Mouse (Mus musculus) yolk sac, embryonic 10.5 days (tissue): ENCODE measurements around the gene 4931414P19Rik.

ENCODE experiments used
- DNase-seq: peaks from one replicate; pipeline ENCODE4 v3.0.0-alpha.2; 2017; ENCODE audit warnings: low spot score

4931414P19Rik gene

DNA sequence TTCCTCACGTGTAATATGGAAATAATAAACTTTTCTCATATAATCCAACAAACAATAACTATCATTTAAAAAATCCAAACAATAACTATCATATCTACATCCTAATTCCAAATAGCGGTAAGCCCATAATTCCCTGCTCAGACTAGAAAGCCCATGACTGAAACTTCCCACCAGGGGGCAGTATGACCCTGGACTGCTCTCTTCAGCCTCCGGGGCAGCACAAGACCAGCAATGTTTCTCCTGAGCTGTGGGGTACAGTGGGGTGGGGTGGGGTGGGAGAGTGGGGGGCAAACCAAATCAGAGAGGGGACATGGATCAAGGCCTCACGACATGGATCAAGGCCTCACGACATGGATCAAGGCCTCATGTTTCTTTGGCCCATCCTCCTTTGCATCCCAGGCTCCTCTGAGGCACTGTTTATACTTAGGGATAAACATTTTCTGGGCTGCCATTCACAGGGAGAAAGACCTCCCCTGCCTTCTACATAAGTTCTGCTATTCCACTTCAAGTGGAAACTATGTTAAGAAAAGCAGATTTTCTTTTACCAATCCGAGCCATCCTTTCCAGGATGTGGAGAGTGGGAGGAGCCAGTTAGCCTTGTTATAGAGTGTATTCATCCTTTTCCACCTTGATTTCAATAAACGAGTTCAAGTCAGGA is 22.0 kb downstream of the 4931414P19Rik start:
- DNase-seq: peak; percentile 65

DNA sequence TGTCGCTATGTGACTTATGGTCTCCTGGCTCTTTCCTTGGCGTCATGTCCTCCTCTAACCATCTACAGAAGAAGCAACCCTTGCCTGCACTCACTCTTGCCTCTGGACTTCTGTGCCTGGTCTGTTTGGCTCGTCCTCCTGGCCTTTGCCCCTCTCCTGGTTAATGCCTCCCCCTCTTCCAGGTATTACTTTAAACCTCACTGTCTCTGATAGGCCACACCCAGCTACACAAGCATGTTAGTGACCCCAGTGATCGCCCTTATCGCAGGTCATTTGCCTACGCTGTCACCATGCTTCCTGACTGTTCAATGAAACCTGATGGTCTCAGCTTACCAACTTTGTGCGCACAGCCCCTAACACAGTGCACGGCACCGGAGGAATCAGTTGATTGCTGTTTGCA is 23.3 kb downstream of the 4931414P19Rik start:
- DNase-seq: peak; percentile 86

DNA sequence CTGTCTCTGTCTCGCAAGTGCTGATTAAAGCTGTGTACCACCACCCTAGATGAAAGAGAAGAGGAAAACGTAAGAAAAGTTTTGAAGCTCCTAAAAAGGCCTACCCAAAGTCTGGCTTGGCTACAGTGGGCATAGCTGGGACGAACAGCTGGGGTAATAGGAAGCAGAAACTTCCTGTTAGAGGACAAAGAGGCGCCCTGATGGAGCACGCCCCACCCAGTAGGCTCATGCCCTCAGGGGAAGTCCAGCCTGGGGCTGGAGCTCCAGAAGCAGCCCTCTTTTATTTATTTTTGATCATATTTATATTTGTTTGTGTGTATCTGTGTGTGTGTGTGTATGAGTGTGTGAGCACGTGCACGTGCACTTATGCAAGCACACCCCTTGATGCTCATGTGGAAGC is 26.2 kb downstream of the 4931414P19Rik start:
- DNase-seq: no peak

DNA sequence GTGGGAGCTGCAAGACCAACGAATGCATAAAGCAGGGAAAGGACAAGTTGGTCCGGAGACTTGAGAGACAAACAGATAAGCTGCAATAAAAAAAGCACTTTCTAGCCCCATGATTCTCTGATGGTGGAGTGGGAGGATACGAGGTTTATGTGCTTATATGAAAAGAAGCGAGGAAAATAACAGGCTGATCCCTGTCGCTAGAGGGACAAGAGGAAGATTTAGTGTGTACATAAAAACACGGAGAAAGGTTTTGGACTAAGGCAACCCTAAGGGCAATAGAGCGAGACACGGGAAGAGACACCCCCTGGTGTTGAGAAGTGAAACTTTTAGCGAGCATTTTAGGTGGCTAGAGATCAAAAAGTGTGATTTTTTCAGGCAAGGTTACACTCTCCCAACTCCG is 27.7 kb downstream of the 4931414P19Rik start:
- DNase-seq: no peak

DNA sequence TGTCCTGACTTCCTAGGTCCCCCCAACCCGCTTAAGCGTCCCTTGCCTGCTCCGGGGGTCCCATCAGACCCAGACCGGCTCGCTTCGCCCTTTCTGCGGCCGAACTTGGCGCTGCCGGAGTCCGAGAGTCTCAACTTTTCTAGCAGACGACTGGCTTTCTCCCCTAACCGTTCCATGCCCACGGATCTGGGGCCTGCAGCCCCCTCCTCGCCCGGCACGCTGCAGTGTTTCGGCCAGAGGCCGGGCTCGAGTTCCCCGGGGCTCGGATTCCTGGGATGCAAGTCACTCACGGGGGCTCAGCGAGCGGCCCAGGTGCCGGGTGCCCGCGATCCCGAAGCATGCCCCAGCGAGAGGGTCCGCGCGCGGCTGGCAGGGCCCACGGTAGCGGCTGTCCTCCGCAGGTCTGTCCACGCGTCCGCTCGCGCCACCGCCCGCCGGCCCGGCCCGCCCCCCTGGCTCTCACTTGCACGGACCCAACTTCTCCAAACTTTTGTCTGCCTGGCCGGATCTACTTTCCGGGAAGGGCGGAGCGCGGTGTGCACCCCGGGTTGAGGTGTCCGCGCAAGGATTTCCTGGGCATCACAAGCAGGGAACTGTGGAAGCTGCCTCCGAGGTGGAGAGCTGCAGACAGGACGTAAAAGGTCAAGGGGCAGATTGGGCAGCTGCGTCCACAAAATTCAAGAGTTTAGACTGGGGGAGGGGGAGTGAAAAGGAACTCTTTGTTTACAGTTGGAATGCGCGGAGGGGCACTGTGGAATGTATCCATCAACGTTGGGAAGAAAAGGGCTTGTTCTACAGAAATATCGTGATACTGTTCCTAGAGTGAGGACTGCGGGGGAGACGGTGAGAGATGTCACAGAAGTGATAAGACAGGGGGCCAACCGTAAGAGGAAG is 28.5 kb downstream of the 4931414P19Rik start, which contains the start of gene Ajuba:
Gene Ajuba, minus strand, starts transcription at position 470 of the 894 bp plus-strand sequence.
- DNase-seq: peak; percentile 98

DNA sequence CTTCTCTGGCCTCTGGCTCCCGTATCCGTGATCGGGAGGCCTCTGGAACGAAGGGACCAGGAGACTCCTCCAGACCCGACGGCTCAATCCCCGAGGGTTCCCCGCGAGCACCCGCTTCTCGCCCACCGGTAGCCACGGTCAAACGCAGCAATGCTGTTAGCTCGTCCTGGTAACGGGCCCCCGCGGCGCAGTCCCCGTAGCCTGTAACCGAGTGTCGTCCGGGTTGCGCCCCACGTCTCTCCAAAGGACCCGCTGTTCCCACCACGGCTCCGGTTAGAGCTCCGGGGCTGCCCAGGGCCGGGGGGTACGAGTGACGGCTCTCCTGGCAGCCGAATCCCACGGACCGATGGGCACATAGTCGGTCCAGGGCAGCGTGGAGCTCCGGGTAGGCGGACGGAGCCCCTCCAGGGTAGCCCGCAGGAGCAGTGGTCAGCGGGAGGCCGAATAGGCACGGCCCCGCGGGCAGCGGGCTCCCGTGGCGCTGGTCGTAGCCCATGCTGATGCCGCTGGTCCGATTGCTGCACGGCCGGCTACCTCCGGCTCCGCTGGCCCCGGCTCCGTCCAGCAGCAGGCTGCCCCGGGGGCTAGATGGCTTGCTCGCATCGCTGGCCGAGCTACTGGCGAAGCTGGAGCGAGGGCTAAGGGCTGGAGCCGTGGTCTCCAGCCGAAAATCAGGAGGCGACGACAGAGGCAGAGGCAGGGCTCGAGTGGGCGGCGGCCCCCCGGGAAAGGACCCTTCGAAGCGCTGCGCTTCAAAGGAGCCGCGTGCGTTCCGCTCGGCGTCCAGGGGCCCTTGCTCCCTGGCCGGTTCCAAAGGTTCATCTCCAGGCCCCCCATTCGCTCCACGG is 29.3 kb downstream of the 4931414P19Rik start:
- peak; percentile 57 for DNase-seq

DNA sequence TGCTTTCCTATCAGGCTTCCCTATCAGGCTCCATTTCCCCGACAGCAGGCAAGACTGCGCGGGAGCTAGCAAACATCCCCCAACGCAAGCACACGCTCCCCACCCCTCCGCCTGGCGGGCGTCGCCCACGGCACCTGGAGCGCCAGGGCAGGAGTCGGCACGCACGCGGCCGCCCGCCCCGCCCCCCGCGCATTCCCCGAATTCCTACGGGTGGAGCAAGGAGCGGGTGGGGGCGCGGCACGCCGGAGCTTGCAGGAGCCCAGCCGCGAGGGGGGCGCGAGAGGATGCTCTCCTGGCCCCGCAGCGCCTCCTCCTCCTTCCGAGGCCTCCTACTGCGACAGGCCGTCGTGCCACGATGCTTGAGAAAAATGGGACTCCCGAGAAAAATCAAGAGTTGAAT is 30.2 kb downstream of the 4931414P19Rik start:
- peak; percentile 92 for DNase-seq

DNA sequence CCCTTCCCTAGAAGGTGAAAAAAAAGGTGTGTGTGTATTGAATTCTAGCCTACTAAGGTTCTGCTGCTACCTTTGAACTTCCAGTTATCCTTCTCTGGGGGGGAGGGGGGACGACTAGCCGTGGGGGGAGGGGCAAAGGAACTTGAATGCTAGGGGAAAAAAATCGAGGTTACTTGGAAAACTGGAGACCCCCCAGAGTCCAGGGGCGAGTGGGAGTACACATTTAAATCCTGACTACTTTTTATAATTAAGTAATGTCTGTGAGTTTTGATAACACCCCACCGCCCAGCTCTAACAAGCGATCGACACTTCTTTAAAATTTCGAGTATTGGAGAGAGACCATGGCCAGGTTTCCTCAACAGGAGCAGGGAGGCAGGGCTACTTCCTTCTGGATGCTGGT is 30.8 kb downstream of the 4931414P19Rik start:
- DNase-seq: peak; percentile 49

DNA sequence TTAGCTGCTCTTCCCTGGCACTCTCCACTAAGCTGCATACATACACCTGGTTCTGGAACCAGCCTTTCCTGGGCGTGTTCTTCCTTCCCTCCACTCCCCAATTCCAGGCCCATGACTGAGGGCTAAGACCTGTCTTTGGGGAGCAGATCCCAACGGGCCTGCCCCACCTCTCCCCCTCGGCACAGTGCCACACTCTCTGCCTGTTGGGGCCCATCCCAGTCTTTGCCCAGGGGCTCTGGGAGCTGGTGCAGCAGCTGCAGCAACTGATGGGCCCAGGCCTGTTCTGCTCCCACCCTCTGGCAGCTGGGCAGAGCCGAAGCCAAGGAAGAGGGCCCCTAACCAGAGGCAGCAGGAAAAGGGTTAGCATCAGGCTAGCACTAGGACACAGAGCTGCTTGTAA is 31.5 kb downstream of the 4931414P19Rik start:
- DNase-seq: no peak

DNA sequence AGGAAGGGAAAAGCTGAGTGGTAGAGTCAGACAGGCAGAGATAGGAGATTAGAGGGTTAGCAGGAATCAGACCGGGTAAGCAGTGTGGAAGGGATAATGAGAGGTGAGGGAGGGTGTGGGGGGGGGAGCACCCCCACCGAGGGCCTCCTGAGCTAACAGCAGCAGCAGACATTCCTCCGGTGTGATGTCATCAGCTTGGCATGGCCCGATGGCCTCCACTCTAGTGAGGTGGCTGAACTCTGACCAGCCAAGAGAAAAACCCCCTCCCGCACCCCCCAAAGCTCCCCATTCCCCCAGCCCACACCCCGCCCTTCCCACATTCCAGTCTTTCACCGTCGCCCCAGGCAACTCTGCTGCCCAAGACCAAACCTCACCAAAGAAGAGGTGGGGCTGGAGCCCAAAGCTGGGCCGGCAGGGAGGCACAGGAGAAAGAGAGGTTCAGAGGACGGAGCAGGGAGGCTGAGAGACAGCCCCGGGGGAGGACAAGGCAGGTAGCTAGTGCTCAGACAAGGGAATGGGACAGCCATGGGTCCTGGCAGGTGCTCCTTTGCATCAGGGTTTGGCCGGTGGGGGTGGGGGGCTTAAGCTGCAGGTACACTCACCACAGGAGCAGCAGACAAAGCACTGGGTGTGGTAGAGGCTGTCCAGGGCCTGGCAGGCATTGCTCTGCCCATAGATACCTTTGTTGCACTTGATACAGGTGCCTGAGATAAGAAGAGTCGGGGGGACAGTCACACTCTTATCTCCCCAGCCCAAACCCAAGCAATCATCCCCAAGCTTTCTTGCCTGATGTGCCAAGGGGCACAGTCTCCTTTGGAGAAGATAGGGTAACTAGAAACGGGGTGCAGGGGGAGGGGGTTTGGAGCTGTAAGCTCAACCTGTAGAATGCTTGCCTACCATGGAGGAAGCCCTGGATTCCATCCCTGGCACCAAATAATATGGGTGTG is 32.7 kb downstream of the 4931414P19Rik start:
- peak; percentile 89 for DNase-seq

DNA sequence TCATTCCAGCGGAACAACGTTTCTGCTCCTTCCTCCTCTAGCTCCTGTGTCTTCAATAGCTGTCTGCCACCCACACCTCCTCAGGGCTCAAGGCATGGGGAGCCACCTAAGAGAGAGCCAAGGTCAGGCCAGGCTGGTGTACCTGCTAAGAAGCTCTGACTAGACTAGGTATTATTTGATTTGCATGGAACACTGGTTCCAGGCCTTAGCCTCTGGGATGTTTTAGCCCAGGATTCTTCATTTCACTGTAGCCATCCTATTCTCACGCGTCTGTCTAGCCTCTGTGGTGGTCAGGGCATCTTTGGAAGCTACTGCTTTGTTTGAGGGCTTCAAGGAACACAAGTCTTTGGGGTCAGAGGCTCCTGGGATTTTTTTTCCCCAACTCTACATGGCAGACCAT is 33.7 kb downstream of the 4931414P19Rik start:
- no peak for DNase-seq

DNA sequence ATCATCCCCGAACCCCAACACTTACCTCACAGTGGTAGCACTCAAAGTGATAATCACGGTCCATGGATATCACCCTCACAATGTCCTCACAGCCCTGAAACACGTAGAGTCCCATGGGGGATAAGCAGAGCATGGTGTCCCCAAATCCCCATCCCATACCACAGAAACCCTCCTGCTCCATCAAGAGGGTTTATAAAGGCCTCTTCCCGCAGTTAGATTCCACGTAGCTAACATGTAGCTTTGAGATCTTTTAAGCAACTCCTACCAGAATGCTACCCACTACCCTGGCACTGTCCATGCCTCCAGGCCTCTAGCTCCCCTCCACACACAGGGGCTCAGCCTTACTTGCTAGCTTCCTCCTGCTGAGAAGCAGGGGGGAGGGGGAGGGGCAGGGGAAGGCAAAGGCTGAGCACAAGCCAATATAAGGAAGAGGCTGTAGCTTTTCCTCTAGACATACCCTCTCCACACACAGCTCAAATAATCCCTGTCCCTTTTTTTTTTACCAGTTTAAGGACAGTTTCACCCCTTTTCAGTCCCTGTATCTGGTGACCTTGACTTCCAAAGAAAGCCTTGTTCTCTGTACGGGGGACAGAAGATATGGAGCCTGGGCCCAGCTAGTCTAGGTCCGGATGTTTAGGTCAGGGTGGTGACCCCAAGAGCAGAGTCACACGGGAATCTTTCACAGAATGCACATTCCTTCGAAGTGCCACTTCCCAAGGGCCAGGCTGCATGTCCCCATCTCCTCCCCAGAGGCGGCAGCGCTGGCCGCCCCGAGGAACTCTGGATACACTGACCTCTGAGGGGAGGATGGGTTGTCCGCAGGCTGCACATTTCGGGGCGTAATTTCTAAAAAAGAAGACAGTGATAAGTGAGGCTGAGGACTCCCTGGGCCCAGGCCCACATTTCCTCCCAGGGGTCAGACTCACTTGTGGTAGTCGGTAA is 36.1 kb downstream of the 4931414P19Rik start:
- DNase-seq: peak; percentile 36

DNA sequence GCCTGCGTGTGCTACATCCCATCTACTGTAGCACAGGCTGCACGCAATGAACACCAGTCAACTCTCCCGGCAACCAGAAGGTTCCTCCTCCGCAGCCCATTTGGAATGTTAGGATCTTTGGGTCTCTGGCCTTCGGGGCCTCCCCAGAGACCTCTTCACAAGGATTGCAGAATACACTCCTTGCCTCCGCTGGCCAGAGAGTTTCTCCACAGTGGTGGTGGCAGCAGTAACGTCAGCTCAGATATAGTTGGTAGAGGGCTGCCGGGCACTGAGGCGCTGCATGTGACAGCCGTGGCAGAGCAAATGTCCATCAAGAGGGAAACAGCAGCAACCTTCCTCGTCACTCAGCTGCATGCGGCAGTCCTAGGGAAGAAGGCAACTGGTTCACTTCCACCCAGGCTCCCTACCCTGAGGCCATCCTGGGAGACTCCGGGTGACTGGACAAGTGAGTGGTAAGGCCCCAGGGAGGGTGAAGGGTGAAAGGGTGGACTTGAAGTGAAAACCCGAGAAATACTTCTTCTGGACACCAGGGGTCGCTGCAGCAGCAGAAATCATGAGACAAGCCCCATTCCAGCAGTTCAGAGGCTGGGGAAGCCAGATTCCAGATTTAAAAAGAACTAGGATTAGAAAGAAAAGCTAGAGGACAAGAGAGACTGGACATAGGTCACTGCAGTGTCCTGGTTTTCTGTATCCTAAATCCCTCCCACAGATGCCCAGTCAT is 36.9 kb downstream of the 4931414P19Rik start:
- DNase-seq: peak; percentile 70

DNA sequence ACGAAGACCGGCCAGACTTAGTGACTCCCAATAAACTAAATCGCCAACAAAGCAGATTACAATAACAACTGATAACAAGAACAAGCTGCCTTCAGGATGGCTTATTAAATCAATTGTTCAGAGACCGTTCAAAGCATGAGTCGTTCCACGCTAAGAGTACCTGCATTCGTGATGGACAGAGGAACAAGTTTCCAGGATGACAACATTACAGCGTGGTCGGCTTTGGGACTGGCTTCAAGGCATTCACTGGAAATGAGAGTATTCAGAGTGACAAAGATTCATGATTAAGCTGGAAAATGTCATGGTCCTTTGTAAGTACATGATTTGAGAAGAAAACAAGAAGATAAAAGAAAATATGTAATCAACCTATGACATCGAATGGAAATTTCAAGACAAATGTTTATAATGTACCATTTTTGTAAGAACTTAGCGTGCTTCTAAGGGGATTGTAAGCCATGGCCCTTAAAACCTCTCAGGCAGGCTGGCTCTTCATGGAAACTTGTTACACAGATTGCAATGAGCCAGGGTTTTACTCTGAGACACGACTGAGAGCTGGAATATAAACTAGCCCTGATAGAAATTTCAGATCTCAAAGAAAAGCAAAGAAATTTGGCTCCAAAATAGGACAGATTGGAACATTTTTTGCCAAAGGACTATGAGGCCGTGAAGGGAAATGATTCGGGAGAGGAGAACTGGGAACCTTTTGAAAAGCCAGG is 45.1 kb downstream of the 4931414P19Rik start:
- no peak for DNase-seq

DNA sequence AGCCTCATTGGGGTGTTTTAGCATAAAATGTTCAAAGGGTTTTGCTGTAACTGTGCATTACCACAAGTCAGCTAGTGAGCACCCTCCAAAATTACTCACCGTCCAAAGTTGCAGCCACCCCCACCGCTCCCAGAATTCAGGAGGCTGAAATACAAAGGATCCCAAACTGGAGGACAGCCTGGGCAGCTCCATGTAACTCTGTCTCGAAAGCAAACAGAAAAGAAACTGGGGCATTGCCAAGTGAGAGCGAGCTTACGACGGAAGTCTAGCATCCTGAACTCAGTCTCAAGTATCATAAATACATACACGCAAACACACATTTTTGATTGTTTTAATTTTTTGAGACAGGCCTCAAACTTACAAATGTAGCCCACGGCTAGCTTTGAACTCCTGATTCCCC is 48.5 kb downstream of the 4931414P19Rik start:
- no peak for DNase-seq

DNA sequence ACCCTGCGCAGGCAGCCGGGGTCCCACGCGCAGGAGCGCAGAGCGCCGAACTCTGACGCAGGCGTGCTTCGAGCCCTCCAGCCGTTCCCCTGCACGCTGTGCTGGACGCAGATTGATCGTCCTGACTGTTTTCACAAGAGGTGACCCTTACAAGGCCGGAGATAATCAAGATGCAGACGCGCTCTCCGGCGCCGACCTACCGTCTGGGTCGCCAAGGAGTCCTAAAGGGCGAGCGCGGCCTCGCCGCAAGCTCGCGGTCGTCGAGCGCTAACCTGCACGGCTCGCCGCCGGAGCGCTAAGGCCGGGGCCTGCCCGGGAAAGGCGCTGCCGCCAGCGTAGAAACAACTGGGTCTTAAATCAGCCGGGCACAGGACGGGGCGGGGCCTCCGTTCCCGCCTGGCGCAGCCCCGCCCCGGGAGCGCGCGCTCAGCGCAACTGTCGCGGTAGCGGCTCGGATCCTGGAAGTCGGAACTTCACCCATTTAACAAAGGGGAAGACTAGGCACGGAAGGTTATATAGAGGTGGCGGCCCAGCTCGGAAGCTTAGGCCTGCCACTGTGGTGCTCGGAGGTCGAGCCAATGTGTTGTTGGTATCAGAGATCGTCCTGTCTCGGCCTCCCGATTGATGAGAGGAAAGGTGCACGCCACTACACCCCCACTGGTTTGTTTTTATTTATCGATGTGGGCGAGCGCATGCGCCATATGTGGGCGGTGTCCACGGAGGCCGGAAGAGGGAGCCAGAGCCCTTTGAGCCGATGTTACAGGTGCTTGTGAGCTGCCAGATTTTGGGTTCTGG is 51.6 kb downstream of the 4931414P19Rik start, which contains the start of gene Haus4:
Gene Haus4, minus strand, starts transcription at position 642 of the 795 bp plus-strand sequence.
- peak; percentile 95 for DNase-seq

DNA sequence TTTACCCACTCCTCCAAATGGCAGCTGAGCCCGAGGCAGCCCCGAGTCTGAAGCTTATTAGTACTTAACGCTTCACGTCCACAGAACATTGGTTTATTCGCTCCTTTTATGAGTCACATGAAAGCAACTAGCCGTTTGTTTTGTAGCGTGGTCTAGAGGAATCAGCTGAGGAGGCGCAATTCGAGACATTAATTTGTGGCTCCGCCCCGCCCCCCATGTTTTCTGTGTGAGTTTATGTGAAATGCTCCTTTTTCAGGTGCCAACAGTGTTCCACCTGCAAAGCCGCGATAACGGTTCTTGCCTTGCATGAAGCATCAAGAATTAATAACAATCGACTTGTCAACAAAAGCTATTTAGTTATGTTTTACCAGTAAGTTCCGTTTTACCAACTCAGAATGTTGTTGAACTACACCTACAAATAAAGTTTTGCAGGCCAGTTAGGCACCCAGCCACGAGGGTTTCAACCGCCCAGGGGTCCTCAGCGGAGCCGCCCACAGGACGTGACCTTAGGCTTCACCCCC is 52.3 kb downstream of the 4931414P19Rik start:
- no peak for DNase-seq
